Mouse (Mus musculus): ENCODE measurements around the gene Cyp2b19. TPM values are rescaled to one million over a fixed set of nuclear protein-coding genes. Genes with fewer than 3 reads are reported as not detected.

The Cyp2b19 gene
- total RNA-seq (2021) = not detected
- long read RNA-seq, experiment 1 = 0 reads
- long read RNA-seq, experiment 2 = 0 reads

DNA sequence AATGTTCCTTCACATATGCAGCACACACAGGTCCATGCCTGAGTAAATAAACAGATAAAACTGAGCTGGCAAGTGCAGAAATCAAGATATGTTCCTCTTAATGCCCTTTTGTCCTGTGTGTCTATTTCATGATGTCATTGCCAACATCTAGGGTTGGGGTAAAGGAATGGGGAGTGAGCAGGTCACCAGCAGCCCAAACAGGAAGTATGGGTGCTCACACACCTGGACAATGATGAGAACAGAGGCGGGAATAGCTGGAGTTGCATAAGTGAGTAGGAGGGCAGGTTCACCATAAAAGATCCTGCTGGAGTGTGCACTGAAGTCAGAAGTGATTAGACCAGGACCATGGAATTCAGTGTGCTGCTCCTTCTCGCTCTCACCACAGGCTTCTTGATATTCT, at the start of gene Cyp2b19:
Gene Cyp2b19 (plus strand): TSS at position 301 of the 400 bp plus-strand sequence.
- Histone ChIP-seq H3K4me3 (no peak within 1 kb of the TSS), H3K27ac (no peak within 1 kb of the TSS)
- no peak for TF ChIP-seq CTCF (IDR thresholded peaks at IDR 0.05)
- intact Hi-C loops (cut with DNase I) = no loop called here
- DNase-seq = no peak

- TF ChIP-seq CTCF (IDR thresholded peaks at IDR 0.05) = no peak
- no peak for DNase-seq
- Histone ChIP-seq H3K4me3 (no peak overlapping the region), H3K27ac (no peak overlapping the region)
- intact Hi-C loops (cut with DNase I) = no loop called here
Observed at GRCm38 (mm10) chr7:26711061-26711460, 45.9 kb upstream of the Cyp2b19 start.

DNA sequence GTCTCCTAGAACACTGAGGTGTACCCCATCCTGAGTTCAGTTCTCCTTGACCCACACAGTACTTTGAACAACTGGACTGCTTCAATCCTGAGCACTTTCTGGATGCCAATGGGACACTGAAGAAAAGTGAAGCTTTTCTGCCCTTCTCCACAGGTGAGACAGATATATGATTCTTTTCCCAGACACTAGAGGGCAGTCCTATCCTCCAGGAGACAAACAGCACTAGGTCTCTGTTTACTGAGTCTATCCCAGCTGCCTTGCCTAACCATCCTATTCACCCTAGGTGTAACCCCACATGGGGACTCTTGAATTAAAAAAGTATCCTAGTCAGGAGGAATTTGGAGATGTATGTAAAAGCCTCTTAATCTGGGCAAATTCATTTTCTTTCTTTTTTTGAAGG, 18.0 kb upstream of the Cyp2b19 start:
- intact Hi-C loops (cut with DNase I) = no loop called here
- no peak for TF ChIP-seq CTCF (IDR thresholded peaks at IDR 0.05)
- no peak for DNase-seq
- no peak overlapping the region for H3K4me3 ChIP-seq
- H3K27ac ChIP-seq = no peak overlapping the region

GRCm38 (mm10) chr7:26743948-26744347, 13.0 kb upstream of the Cyp2b19 start:
- Histone ChIP-seq H3K27ac (no peak overlapping the region), H3K4me3 (no peak overlapping the region)
- no peak for TF ChIP-seq CTCF (IDR thresholded peaks at IDR 0.05)
- intact Hi-C loops (cut with DNase I) = no loop called here
- no peak for DNase-seq

- Histone ChIP-seq H3K27ac (no peak overlapping the region), H3K4me3 (no peak overlapping the region)
- intact Hi-C loops (cut with DNase I) = no loop called here
- TF ChIP-seq CTCF (IDR thresholded peaks at IDR 0.05) = no peak
- DNase-seq = no peak
Observed at GRCm38 (mm10) chr7:26745486-26745885, 11.5 kb upstream of the Cyp2b19 start.

GRCm38 (mm10) chr7:26767084-26767483, 10.1 kb downstream of the Cyp2b19 start:
- no peak for DNase-seq
- no peak overlapping the region for H3K27ac ChIP-seq
- no peak overlapping the region for H3K4me3 ChIP-seq
- peak; percentile 41; the same call in 1 of the 2 replicates for TF ChIP-seq CTCF (IDR thresholded peaks at IDR 0.05)
- intact Hi-C loops (cut with DNase I) = no loop called here

GRCm38 (mm10) chr7:26769881-26770470, 13.0 kb downstream of the Cyp2b19 start:
- no peak for TF ChIP-seq CTCF (IDR thresholded peaks at IDR 0.05)
- no peak for DNase-seq
- intact Hi-C loops (cut with DNase I) = no loop called here
- no peak overlapping the region for H3K27ac ChIP-seq
- no peak overlapping the region for H3K4me3 ChIP-seq

DNA sequence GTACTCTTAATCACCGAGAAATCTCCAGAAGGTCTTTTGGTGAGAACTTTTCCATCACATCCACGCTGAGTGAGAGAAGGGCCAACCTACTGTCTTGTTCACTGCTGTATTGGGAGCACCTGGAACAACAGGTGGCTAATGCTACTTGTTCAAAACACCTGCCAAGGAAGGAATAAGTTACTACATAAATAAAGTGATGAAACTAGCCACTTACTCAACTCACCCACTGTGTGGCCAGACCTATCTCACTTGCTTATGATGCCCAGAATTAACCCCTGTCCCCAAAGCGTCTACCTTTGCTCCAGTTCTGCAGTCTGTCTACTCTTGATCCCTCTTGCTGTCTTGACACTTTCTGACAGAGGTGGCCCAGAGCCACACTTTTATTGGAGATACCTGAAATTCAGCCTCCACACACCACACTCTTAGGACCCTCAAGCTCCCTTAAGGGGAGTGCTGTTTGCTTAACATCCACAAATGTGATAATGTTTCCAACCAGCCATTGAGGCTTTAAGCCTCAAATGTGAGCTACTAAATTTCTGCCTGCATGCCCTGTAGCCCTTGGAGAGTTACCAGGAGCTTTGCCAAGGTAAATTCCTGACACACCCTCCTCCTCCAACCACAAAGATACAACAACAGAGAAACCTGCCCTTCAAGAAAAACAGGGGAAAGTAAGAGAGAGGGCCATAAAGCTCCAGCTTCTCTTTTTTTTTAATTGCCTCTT, 16.1 kb downstream of the Cyp2b19 start:
- no peak overlapping the region for H3K4me3 ChIP-seq
- TF ChIP-seq CTCF (IDR thresholded peaks at IDR 0.05) = no peak
- H3K27ac ChIP-seq = no peak overlapping the region
- DNase-seq = no peak
- intact Hi-C loops (cut with DNase I) = no loop called here

- TF ChIP-seq CTCF (IDR thresholded peaks at IDR 0.05) = 0 out of 2 replicates have a peak, but pooled peaks have one; percentile 3
- intact Hi-C loops (cut with DNase I) = no loop called here
- no peak for DNase-seq
- Histone ChIP-seq H3K27ac (no peak overlapping the region), H3K4me3 (no peak overlapping the region)
Observed at GRCm38 (mm10) chr7:26775866-26776265, 18.9 kb downstream of the Cyp2b19 start.

DNA sequence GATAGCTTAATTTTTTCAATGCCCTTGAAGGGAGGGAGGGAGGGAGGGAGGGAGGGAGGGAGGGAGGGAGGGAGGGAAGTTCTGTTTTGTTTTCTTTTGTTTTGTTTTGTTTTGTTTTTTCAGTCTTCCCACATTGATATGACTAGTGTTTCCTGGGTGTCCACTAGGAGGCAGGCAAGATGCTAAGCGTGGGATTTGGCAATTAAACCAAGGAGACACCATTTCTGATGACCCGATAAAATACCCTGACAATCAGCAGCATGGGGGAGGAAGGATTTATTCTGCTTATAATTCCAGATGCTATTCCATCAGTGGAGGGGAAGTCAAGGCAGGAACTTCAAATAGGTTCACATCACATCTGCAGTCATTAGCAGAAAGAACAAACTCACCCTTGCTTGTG, 20.9 kb downstream of the Cyp2b19 start:
- H3K27ac ChIP-seq = no peak overlapping the region
- no peak for TF ChIP-seq CTCF (IDR thresholded peaks at IDR 0.05)
- H3K4me3 ChIP-seq = no peak overlapping the region
- intact Hi-C loops (cut with DNase I) = no loop called here
- DNase-seq = no peak

DNA sequence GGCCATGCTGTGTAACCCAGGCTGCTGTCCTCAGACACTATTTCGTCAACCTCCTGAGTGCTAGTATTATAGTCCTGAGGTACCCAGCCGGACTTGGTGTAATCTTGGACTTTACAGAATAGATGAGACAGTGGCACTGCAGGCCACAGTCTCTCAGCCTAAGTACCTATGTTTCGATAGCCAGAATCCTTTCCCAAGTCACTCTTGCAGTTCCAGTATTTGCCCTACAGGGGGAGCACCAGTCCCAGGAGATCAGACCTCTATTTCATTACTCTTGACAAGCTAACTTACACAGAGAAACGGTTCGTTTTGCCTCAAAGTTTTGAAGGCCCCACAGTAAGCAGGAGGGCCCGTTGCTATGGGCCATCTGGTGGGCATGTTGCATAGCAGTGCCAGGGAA, 21.5 kb downstream of the Cyp2b19 start:
- intact Hi-C loops (cut with DNase I) = no loop called here
- TF ChIP-seq CTCF (IDR thresholded peaks at IDR 0.05) = peak; percentile 57
- DNase-seq = peak; percentile 22
- Histone ChIP-seq H3K4me3 (no peak overlapping the region), H3K27ac (no peak overlapping the region)

DNA sequence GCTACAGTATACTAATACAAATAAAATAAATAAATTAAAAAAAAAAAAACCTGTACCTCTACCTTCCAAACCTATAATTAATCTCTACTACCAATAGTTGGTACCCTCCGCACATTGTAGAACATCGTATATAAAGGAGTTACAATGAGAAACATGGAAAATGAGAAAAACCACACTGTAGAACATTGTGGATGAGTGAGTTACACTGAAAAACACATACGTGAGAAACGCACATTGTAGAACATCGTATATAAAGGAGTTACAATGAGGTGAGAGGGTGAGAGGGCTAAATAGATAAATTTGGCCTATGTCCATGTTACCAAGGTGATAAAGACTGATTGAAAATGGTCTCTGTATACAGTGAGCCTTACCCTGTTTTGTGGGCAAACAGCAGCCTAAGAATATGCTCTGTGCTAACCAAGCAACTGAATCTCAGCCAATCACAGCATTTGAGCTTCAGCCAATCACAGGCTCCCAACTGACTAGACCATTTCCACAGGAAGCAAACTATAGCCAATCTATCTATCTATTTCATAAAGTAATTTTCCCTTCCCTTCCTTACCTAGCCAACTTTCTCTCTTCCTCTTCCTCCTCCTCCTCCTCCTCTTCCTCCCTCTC, 23.0 kb downstream of the Cyp2b19 start:
- no peak for TF ChIP-seq CTCF (IDR thresholded peaks at IDR 0.05)
- Histone ChIP-seq H3K27ac (no peak overlapping the region), H3K4me3 (no peak overlapping the region)
- no peak for DNase-seq
- intact Hi-C loops (cut with DNase I) = no loop called here

GRCm38 (mm10) chr7:26780510-26780909, 23.6 kb downstream of the Cyp2b19 start:
- no peak for TF ChIP-seq CTCF (IDR thresholded peaks at IDR 0.05)
- Histone ChIP-seq H3K27ac (no peak overlapping the region), H3K4me3 (no peak overlapping the region)
- no peak for DNase-seq
- intact Hi-C loops (cut with DNase I) = no loop called here

Data from gastrocnemius, adult 2 months (tissue).